Mouse (Mus musculus): ENCODE measurements around the gene Ccdc187. TPM values are rescaled to one million over a fixed set of nuclear protein-coding genes. Genes with fewer than 3 reads are reported as not detected.

The Ccdc187 gene
- polyA plus RNA-seq, 1 experiment from 2014 or later, result 0.09 TPM

DNA sequence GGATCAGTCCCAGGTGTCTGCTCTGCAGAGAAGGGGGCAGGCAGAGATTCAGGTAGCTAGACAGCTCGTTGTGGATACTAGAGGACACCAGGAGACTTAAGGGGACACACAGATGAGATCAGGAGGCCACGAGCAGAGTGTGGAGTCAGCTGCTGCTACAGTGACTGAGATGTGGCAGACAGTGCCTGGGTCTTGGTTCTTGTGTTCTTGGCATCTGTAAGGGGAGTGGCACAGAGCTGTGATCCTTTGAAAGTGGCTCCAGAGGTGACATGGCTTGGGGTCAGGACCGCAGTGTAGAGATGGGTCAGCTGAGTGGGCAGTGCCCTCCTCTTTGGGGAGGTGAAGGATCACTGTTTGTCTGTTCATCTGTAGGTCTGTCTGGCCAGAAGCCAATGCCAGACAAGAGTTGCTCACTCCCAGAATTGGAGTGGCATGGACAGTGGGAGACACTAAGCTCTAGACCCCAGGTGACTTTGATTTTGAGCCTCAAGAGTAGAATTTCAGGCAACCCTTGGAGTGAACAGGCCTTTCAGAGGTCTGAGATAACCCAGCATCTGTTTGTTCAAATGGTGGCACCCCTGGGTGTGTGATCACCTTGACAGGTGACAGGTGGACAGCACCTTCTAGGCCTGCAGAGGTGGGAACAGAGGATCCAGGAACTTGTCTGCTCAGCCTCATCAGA lies 23.8 kb upstream of the Ccdc187 start:
- no peak for TF ChIP-seq CTCF (IDR thresholded peaks at IDR 0.05; ENCODE audit: low read depth)
- no peak for ATAC-seq
- Histone ChIP-seq H3K36me3 (ENCODE audit: control insufficient read depth, insufficient read depth) (0 out of 2 replicates have a peak, but pooled peaks cover 1% of the 10 kb centered on the region), H3K4me3 (ENCODE audit: low read depth, low read length) (no peak overlapping the region), H3K27ac (ENCODE audit: low read depth, low read length) (no peak overlapping the region), H3K27me3 (replicated peaks; ENCODE audit: control insufficient read depth, insufficient read depth, low read length) (no peaks in the 10 kb centered on the region), H3K4me1 (replicated peaks; ENCODE audit: control insufficient read depth, insufficient read depth, low read length) (0 out of 2 replicates have a peak, but pooled peaks cover 2% of the 10 kb centered on the region), H3K4me2 (replicated peaks; ENCODE audit: low read depth) (no peak overlapping the region), H3K9ac (ENCODE audit: low read depth, low read length) (no peak overlapping the region), H3K9me3 (ENCODE audit: control insufficient read depth) (no peaks in the 10 kb centered on the region)
- 82% methylated on average over 3 of the region's 3 CpGs for WGBS

DNA sequence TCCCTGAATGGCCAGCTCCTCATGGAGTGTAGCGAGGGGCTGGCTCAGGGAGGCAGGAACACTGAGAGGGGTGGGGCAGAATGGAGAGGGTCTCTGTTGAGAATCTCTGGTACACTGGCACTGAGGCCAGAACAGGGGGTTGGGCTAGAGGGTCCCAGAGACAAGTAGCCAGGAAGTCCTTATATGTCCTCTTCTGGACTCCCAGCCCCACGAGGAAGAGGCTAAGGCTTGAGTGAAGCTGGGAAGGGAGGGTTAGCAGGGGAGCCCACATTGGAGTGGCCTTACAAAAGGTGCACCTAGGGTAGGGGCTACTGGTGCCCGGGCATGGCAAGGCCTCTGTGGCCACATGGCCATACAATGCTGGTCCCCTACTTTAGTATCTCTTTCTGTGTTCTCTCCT lies 23.0 kb upstream of the Ccdc187 start:
- Histone ChIP-seq H3K36me3 (ENCODE audit: control insufficient read depth, insufficient read depth) (no peaks in the 10 kb centered on the region), H3K27ac (ENCODE audit: low read depth, low read length) (no peak overlapping the region), H3K27me3 (replicated peaks; ENCODE audit: control insufficient read depth, insufficient read depth, low read length) (no peaks in the 10 kb centered on the region), H3K4me2 (replicated peaks; ENCODE audit: low read depth) (peak overlapping the region; percentile 85; the same call in 1 of the 2 replicates), H3K9ac (ENCODE audit: low read depth, low read length) (no peak overlapping the region), H3K4me1 (replicated peaks; ENCODE audit: control insufficient read depth, insufficient read depth, low read length) (0 out of 2 replicates have a peak, but pooled peaks cover 2% of the 10 kb centered on the region), H3K4me3 (ENCODE audit: low read depth, low read length) (no peak overlapping the region), H3K9me3 (ENCODE audit: control insufficient read depth) (no peaks in the 10 kb centered on the region)
- no peak for TF ChIP-seq CTCF (IDR thresholded peaks at IDR 0.05; ENCODE audit: low read depth)
- no peak for ATAC-seq
- WGBS, result 69% methylated on average over 3 of the region's 3 CpGs

DNA sequence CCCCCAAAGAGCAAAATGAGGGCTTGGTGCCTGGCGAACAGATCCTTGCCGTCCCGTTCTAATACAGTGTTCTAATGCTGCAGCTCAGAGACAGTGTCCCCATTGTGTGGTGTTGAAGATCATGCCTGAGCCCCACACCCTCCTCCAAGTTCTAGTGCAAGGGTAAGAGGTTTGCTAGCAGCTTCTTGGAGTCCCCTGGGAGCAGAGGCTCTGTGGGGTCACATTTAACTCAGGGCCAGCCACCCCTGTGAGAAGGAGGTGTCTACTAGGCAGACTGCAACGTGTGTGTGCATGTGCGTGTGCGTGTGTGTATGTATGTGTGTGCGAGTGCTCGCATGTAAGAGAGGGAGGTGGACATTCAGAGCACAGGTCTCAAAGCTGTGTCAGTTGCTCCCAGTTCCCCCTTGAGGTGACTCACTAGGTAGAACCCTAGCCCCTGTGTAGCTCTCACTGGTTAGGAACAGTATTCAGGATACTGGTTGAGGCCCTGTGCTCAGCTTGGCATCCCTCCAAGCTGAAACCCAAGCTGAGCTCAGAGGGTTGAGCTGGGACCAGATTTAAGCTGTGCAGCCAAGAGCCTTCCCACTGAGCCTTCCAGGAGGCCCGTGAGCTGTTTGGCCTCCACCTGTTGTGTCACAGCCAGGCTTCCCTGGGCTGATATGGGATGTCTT lies 22.4 kb upstream of the Ccdc187 start:
- H3K36me3 ChIP-seq (ENCODE audit: control insufficient read depth, insufficient read depth), result no peaks in the 10 kb centered on the region
- no peaks in the 10 kb centered on the region for H3K9me3 ChIP-seq (ENCODE audit: control insufficient read depth)
- no peaks in the 10 kb centered on the region for H3K27me3 ChIP-seq (replicated peaks; ENCODE audit: control insufficient read depth, insufficient read depth, low read length)
- no peak for TF ChIP-seq CTCF (IDR thresholded peaks at IDR 0.05; ENCODE audit: low read depth)
- WGBS, result 60% methylated on average over 9 of the region's 9 CpGs
- H3K4me3 ChIP-seq (ENCODE audit: low read depth, low read length), result peak overlapping the region; percentile 72
- H3K4me1 ChIP-seq (replicated peaks; ENCODE audit: control insufficient read depth, insufficient read depth, low read length), result 0 out of 2 replicates have a peak, but pooled peaks cover 2% of the 10 kb centered on the region
- H3K4me2 ChIP-seq (replicated peaks; ENCODE audit: low read depth), result peak overlapping the region; percentile 85
- H3K9ac ChIP-seq (ENCODE audit: low read depth, low read length), result no peak overlapping the region
- ATAC-seq, result no peak
- no peak overlapping the region; the same call in 1 of the 2 replicates for H3K27ac ChIP-seq (ENCODE audit: low read depth, low read length)

DNA sequence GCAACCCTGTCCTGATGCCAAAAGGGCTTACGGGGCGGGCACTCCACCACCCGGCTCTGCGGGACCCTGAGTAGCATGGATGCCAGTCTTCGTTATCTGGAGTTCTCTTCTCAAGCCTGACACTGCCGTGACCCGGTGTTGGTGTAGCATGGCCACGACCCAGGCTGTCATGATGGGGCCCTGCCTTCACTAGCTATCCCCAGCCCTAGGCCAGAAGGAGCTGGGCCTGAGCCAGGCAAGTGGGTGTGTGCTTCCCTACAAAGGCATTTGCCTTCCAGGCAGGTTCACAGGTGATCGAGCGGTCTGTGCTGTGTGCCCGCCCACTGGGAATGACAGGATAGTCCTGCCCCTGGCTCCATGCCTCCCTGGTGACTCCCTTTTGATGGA lies 21.6 kb upstream of the Ccdc187 start:
- peak overlapping the region; percentile 71; the same call in 1 of the 2 replicates for H3K27ac ChIP-seq (ENCODE audit: low read depth, low read length)
- H3K9ac ChIP-seq (ENCODE audit: low read depth, low read length), result peak overlapping the region; percentile 66
- TF ChIP-seq CTCF (IDR thresholded peaks at IDR 0.05; ENCODE audit: low read depth), result no peak
- H3K4me2 ChIP-seq (replicated peaks; ENCODE audit: low read depth), result peak overlapping the region; percentile 85
- WGBS, result 0% methylated on average over 11 of the region's 11 CpGs
- no peaks in the 10 kb centered on the region for H3K27me3 ChIP-seq (replicated peaks; ENCODE audit: control insufficient read depth, insufficient read depth, low read length)
- no peaks in the 10 kb centered on the region for H3K36me3 ChIP-seq (ENCODE audit: control insufficient read depth, insufficient read depth)
- peak overlapping the region; percentile 72 for H3K4me3 ChIP-seq (ENCODE audit: low read depth, low read length)
- 0 out of 2 replicates have a peak, but pooled peaks cover 2% of the 10 kb centered on the region for H3K4me1 ChIP-seq (replicated peaks; ENCODE audit: control insufficient read depth, insufficient read depth, low read length)
- H3K9me3 ChIP-seq (ENCODE audit: control insufficient read depth), result no peaks in the 10 kb centered on the region
- ATAC-seq, result peak; percentile 44

DNA sequence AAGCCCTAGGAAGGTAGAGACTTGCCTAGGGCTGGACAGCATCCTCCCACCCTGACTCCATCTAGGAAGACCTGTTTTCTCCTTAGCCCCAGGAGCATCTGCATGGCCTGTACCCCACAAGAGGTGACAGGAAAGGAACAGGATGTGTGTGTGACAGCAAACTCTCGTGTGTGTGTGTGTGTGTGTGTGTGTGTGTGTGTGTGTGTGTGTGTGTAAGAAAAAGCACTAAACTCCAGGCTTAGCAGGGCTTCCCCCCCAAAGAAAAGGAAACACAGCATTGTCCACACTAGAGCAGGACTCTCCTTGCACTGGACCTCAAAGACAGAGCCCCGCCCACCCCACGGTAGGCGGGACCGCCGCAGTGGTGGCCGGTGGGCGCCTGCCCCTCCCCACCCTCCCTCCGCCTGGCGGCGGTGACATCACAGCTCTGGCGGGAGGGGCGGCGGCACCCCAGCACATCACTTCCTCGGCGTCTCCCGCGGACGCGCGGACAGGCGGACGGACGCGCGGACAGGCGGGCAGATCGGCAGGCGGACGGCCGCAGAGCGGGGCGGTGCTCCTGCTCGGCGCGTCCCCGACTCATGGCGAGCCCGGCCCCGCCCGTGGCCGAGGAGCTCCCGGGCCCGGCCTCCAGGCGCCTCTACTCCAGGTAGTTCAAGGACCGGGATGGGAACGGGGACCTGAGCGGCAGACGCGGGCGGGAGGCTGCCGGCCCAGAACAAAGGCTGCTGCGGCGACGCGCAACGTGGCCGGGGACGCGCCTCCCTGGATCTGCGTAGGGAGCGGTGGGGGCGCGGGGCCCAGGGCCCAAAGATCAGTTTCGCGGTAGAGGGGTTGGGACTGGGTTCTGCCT lies 20.9 kb upstream of the Ccdc187 start, which contains the start of gene Gpsm1:
Gene Gpsm1 (plus strand): TSS at position 444 of the 853 bp plus-strand sequence.
- 0 out of 2 replicates have a peak, but pooled peaks cover 2% of the 10 kb centered on the region for H3K4me1 ChIP-seq (replicated peaks; ENCODE audit: control insufficient read depth, insufficient read depth, low read length)
- peak within 1 kb of the TSS; percentile 71 for H3K27ac ChIP-seq (ENCODE audit: low read depth, low read length)
- ATAC-seq, result peak; percentile 66
- no peaks in the 10 kb centered on the region for H3K27me3 ChIP-seq (replicated peaks; ENCODE audit: control insufficient read depth, insufficient read depth, low read length)
- no peaks in the 10 kb centered on the region for H3K36me3 ChIP-seq (ENCODE audit: control insufficient read depth, insufficient read depth)
- H3K9me3 ChIP-seq (ENCODE audit: control insufficient read depth), result no peaks in the 10 kb centered on the region
- TF ChIP-seq CTCF (IDR thresholded peaks at IDR 0.05; ENCODE audit: low read depth), result 0 out of 2 replicates have a peak, but pooled peaks have one; percentile 16
- peak within 1 kb of the TSS; percentile 72 for H3K4me3 ChIP-seq (ENCODE audit: low read depth, low read length)
- 1% methylated on average over 60 of the region's 66 CpGs for WGBS
- peak within 1 kb of the TSS; percentile 85 for H3K4me2 ChIP-seq (replicated peaks; ENCODE audit: low read depth)
- H3K9ac ChIP-seq (ENCODE audit: low read depth, low read length), result peak within 1 kb of the TSS; percentile 66

Data from intestine, postnatal 0 days (tissue).